Mouse (Mus musculus): Measurements from ENCODE around the gene Lrrc30. TPM values are rescaled to one million over a fixed set of nuclear protein-coding genes. Genes with fewer than 3 reads are reported as not detected.

Lrrc30 gene
- total RNA-seq, 2 experiments from 2014 or later: not detected

- ATAC-seq (replicated peaks; ENCODE audit: poor library complexity): no peak
These were observed 48.0 kb downstream of the Lrrc30 start for GRCm38 (mm10) chr17:67584533-67584932.

DNA sequence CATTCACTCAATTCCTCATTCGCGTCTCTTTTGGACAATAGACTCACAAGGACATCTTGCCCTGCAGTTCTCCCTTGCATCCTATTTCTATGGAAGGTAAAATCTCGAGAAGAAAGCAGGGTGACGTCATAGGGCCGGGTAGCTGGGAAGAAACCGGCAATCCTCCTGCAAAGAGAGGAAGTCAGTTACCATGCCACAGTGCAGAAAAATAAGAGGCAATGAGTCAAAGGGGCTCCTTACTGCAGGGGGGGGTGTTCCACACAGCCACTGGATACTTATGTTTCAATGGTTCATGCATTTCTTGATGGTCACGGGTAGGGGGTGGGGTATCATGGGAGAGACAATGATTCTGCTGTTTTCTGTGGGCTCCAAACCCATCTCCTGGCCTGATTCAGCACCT lies 49.1 kb downstream of the Lrrc30 start:
- peak; percentile 44 for ATAC-seq (replicated peaks; ENCODE audit: poor library complexity)

GRCm38 (mm10) chr17:67582681-67583356 lies 49.7 kb downstream of the Lrrc30 start:
- ATAC-seq (replicated peaks; ENCODE audit: poor library complexity): no peak

DNA sequence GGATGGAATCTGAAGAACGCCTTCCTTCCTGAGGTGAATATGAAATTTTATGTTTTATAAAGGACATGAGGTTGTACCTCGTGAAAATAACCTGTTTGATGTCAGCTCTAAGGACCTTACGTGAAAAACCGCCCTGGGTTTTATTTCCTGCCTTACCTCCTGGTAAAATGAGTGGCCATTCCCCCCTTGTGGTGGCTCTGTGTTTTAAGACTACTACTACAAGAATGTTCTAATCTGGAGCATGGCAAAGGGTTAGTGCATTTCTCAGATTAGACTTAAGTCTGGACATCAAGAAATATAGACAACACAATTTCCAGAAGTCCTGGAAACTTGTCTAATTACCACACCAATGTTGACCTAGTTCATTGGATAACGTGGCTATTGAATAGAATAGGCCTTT lies 50.7 kb downstream of the Lrrc30 start:
- ATAC-seq (replicated peaks; ENCODE audit: poor library complexity): no peak

Other genes with a start within 250 kb of the Lrrc30 start
- gene Lama1, start 64.5 kb upstream of the Lrrc30 start, total RNA-seq (2015): not detected in 2 replicates
- not detected in 2 replicates for gene Lama1, start 64.5 kb upstream of the Lrrc30 start, total RNA-seq (2017)

Measured in megakaryocyte progenitor cell, adult 5-6 weeks (primary cell).